Mouse (Mus musculus): ENCODE data around the gene Hoxc10.

Gene Hoxc10

GRCm38 (mm10) chr15:103011928-103012486, 45.4 kb downstream of the Hoxc10 start:
- DNase-seq (ENCODE audit: low read depth), result no peak

GRCm38 (mm10) chr15:103013238-103013984, 46.8 kb downstream of the Hoxc10 start:
- no peak for DNase-seq (ENCODE audit: low read depth)

GRCm38 (mm10) chr15:103014166-103015008, 47.8 kb downstream of the Hoxc10 start:
- DNase-seq (ENCODE audit: low read depth), result no peak

- DNase-seq (ENCODE audit: low read depth), result no peak
Measured at GRCm38 (mm10) chr15:103015009-103015399, 48.4 kb downstream of the Hoxc10 start.

GRCm38 (mm10) chr15:103015406-103016166, 49.0 kb downstream of the Hoxc10 start:
- DNase-seq (ENCODE audit: low read depth), result no peak

GRCm38 (mm10) chr15:103018636-103019035, 52.0 kb downstream of the Hoxc10 start, which contains the start of gene Hoxc4:
TSS of gene Hoxc4 (plus strand) at chr15:103018934.
- no peak for DNase-seq (ENCODE audit: low read depth)

GRCm38 (mm10) chr15:103020899-103021418, 54.4 kb downstream of the Hoxc10 start:
- DNase-seq (ENCODE audit: low read depth), result no peak
